Mouse (Mus musculus): Measurements from ENCODE around the gene Prss40.

- no peak for TF ChIP-seq CTCF (IDR thresholded peaks at IDR 0.05)
- TF ChIP-seq EP300 (IDR thresholded peaks at IDR 0.05), result no peak
Measured at GRCm38 (mm10) chr1:34573221-34573620, 12.5 kb upstream of the Prss40 start.

All from lung, postnatal 0 days (tissue).